Mouse (Mus musculus) NIH3T3 (cell line): ENCODE data around the gene Smc3.

Experiments
- DNase-seq: peaks from one replicate; pipeline ENCODE4 v3.0.0-alpha.2; 2012; ENCODE audit warnings: low read depth

The Smc3 gene

GRCm38 (mm10) chr19:53599757-53600539 lies at the start of gene Smc3:
TSS of gene Smc3 (plus strand) at chr19:53600398.
- DNase-seq, result peak; percentile 100

GRCm38 (mm10) chr19:53550972-53551371 lies 49.2 kb upstream of the Smc3 start:
- no peak for DNase-seq

GRCm38 (mm10) chr19:53552216-53552786 lies 47.9 kb upstream of the Smc3 start:
- DNase-seq, result no peak

- peak; percentile 88 for DNase-seq
Measured at GRCm38 (mm10) chr19:53552795-53553194, 47.4 kb upstream of the Smc3 start.

GRCm38 (mm10) chr19:53554402-53554801 lies 45.8 kb upstream of the Smc3 start:
- no peak for DNase-seq

GRCm38 (mm10) chr19:53554981-53555616 lies 45.1 kb upstream of the Smc3 start:
- DNase-seq, result peak; percentile 82

- no peak for DNase-seq
Measured at GRCm38 (mm10) chr19:53556841-53557240, 43.4 kb upstream of the Smc3 start.

GRCm38 (mm10) chr19:53557267-53557936 lies 42.8 kb upstream of the Smc3 start:
- no peak for DNase-seq

GRCm38 (mm10) chr19:53560436-53560835 lies 39.8 kb upstream of the Smc3 start:
- no peak for DNase-seq

- DNase-seq, result peak; percentile 58
Measured at GRCm38 (mm10) chr19:53564174-53564573, 36.0 kb upstream of the Smc3 start.

- DNase-seq, result no peak
Measured at GRCm38 (mm10) chr19:53565565-53566277, 34.5 kb upstream of the Smc3 start.

GRCm38 (mm10) chr19:53567864-53568263 lies 32.3 kb upstream of the Smc3 start:
- no peak for DNase-seq

GRCm38 (mm10) chr19:53568553-53568952 lies 31.6 kb upstream of the Smc3 start:
- no peak for DNase-seq

GRCm38 (mm10) chr19:53571056-53571455 lies 29.1 kb upstream of the Smc3 start:
- no peak for DNase-seq

- DNase-seq, result no peak
Measured at GRCm38 (mm10) chr19:53571501-53572428, 28.4 kb upstream of the Smc3 start.

GRCm38 (mm10) chr19:53572607-53573006 lies 27.6 kb upstream of the Smc3 start:
- no peak for DNase-seq

- no peak for DNase-seq
Measured at GRCm38 (mm10) chr19:53573151-53573550, 27.0 kb upstream of the Smc3 start.

- no peak for DNase-seq
Measured at GRCm38 (mm10) chr19:53574131-53574530, 26.1 kb upstream of the Smc3 start.

- no peak for DNase-seq
Measured at GRCm38 (mm10) chr19:53574546-53574945, 25.7 kb upstream of the Smc3 start.

- DNase-seq, result no peak
Measured at GRCm38 (mm10) chr19:53575296-53576010, 24.7 kb upstream of the Smc3 start.
